Mouse (Mus musculus) adrenal gland, postnatal 14 days (tissue): ENCODE measurements around the gene Serpine1. TPM values are rescaled to one million over a fixed set of nuclear protein-coding genes. Genes with fewer than 3 reads are reported as not detected.

ENCODE experiments used
- DNase-seq: peaks from one replicate; pipeline ENCODE4 v3.0.0; 2021; ENCODE audit warnings: mixed read lengths
- total RNA-seq: library from RNA; stranded (reverse); gene quantifications from 2 replicates; pipeline ENCODE4 v1.2.3, GENCODE M21; 2021

The Serpine1 gene
- total RNA-seq, 1 experiment from 2014 or later: 2.6 TPM

- DNase-seq: peak; percentile 67
These were observed 56.2 kb downstream of the Serpine1 start for GRCm38 (mm10) chr5:137015913-137016312.

- peak; percentile 58 for DNase-seq
These were observed 59.6 kb downstream of the Serpine1 start for GRCm38 (mm10) chr5:137012401-137012950.

Other genes starting within 250 kb of the Serpine1 start
- gene Col26a1, start 189.1 kb downstream of the Serpine1 start, total RNA-seq: 3.3 and 5.6 TPM in 2 replicates
- gene Ift22, start 164.1 kb downstream of the Serpine1 start, total RNA-seq: 24.9 and 26.4 TPM in 2 replicates
- 136 TPM in 2 replicates for gene Fis1, start 119.0 kb downstream of the Serpine1 start, total RNA-seq
- gene Cldn15, start 105.7 kb downstream of the Serpine1 start, total RNA-seq: 13.5 and 14.7 TPM in 2 replicates
- gene Plod3, start 85.2 kb downstream of the Serpine1 start, total RNA-seq: 54.9 and 57.8 TPM in 2 replicates
- 64.8 and 72.1 TPM in 2 replicates for gene Znhit1, start 84.2 kb downstream of the Serpine1 start, total RNA-seq
- 11.9 and 12.6 TPM in 2 replicates for gene Vgf, start 45.9 kb downstream of the Serpine1 start, total RNA-seq
- gene Ap1s1, start 26.1 kb downstream of the Serpine1 start, total RNA-seq: 88.6 and 92.6 TPM in 2 replicates
- 38.1 and 39.8 TPM in 2 replicates for gene Trim56, start 43.9 kb upstream of the Serpine1 start, total RNA-seq
- gene Muc3, start 77.1 kb upstream of the Serpine1 start, total RNA-seq: not detected in 2 replicates
- 0.19 and 0.98 TPM in 2 replicates for gene Muc3a, start 140.1 kb upstream of the Serpine1 start, total RNA-seq
- 10.3 and 17.4 TPM in 2 replicates for gene Ache, start 215.3 kb upstream of the Serpine1 start, total RNA-seq
- 8.0 and 11.9 TPM in 2 replicates for gene Ufsp1, start 222.4 kb upstream of the Serpine1 start, total RNA-seq
- 139 and 168 TPM in 2 replicates for gene Srrt, start 235.4 kb upstream of the Serpine1 start, total RNA-seq
- gene Trip6, start 242.1 kb upstream of the Serpine1 start, total RNA-seq: 29.2 and 34.7 TPM in 2 replicates